Mouse (Mus musculus): ENCODE measurements around the gene Limd1. TPM values are rescaled to one million over a fixed set of nuclear protein-coding genes. Genes with fewer than 3 reads are reported as not detected.
A peak's percentile ranks its signal among the peaks of the same experiment; 100 is the strongest.
"Not testable (repeated sequence)": the region's sequence is repeated elsewhere in the genome, so short reads cannot be mapped to it uniquely, and the experiment has no call there.

Gene Limd1
- 8.0 and 9.0 TPM in 2 replicates for polyA plus RNA-seq (2012; rRNA removed)

DNA sequence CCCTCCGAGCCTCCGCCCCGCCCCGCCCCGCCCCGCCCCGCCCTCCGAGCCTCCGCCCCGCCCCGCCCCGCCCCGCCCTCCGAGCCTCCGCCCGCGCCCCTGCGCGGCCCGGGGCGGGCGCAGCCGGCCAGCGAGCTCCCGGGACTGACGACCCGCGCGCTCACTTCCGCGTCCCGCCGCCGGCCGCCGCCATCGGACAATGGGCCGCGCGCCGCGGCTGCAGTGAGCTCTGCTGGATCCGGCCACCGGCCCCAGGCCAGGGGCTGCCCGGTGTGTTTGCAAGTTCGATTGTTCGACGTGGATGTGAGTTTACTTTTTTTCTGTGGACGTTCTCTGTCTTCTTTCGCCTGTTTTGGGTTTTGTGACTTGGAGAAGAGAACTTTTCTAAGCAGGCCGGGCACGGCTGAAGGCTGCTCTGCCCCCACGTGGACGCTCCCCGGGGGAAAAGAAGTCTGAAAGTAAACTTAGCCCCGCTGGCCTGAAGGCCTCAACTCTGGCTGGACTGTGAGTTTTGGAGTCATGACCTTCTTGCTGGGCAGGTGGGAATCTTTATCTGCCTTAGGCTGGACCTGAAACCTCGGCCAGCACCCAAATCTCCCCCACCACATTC is at the start of gene Limd1:
TSS of gene Limd1 (plus strand) at position 121 of the 610 bp plus-strand sequence.
- no peak within 1 kb of the TSS for H3K27ac ChIP-seq (ENCODE audit: insufficient read depth, low read length)
- H3K4me3 ChIP-seq (ENCODE audit: insufficient read depth, low read length): peak within 1 kb of the TSS; percentile 39
- TF ChIP-seq CTCF (IDR thresholded peaks at IDR 0.05; ENCODE audit: extremely low read depth, insufficient read depth, low read length): no peak
- TF ChIP-seq POLR2A (IDR thresholded peaks at IDR 0.05; ENCODE audit: extremely low read depth, insufficient read depth, low read length): no peak
- H3K4me1 ChIP-seq (ENCODE audit: control insufficient read depth, insufficient read depth, low read length): no peaks in the 10 kb centered on the region

- Histone ChIP-seq H3K4me3 (ENCODE audit: insufficient read depth, low read length) (no peak overlapping the region), H3K4me1 (ENCODE audit: control insufficient read depth, insufficient read depth, low read length) (no peaks in the 10 kb centered on the region), H3K27ac (ENCODE audit: insufficient read depth, low read length) (no peak overlapping the region)
- no peak for TF ChIP-seq CTCF (IDR thresholded peaks at IDR 0.05; ENCODE audit: extremely low read depth, insufficient read depth, low read length)
- no peak for TF ChIP-seq POLR2A (IDR thresholded peaks at IDR 0.05; ENCODE audit: extremely low read depth, insufficient read depth, low read length)
These were observed 48.6 kb upstream of the Limd1 start for GRCm38 (mm10) chr9:123429863-123430262.

DNA sequence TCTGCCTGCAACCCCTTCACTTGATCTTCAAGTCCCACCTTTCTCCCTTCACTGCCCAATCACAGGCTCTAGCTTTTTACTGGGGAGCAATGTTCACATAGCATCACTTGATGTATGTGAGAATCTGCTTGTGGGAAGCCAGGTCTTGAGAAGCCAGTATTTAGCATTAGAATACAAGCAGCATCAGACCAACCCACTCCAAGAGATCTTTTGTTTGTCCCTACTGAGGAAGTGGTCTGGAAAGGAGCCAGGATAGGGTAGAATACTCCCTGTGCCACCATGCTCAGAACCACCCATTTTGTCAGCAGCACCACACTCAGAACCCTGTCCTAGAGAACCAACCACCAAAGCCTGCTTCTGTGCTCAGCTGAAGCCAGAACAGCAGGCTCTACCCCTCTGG is 47.5 kb upstream of the Limd1 start:
- H3K4me1 ChIP-seq (ENCODE audit: control insufficient read depth, insufficient read depth, low read length): no peaks in the 10 kb centered on the region
- H3K27ac ChIP-seq (ENCODE audit: insufficient read depth, low read length): no peak overlapping the region
- no peak overlapping the region for H3K4me3 ChIP-seq (ENCODE audit: insufficient read depth, low read length)
- TF ChIP-seq POLR2A (IDR thresholded peaks at IDR 0.05; ENCODE audit: extremely low read depth, insufficient read depth, low read length) (no peak), CTCF (IDR thresholded peaks at IDR 0.05; ENCODE audit: extremely low read depth, insufficient read depth, low read length) (no peak)

DNA sequence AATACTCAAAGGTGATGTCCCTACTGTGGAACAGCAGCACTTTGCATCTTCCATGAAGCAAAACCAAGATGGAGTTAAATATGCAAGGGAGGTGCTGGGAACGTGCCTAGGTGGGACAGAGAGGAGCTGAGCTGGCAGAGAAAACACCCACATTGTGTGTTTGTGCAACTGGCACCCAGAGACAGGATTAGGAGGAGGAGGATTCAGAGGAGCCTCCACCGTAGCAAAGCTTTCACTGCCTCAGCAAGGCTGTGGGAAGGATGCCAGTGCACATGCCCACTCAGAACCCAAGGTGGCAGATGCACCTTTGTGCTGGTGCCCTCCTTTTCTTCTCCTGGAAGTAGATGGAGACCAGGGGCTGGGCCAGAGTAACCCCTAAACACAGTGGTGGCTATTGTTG is 40.3 kb upstream of the Limd1 start:
- Histone ChIP-seq H3K4me3 (ENCODE audit: insufficient read depth, low read length) (no peak overlapping the region), H3K4me1 (ENCODE audit: control insufficient read depth, insufficient read depth, low read length) (peaks cover 4% of the 10 kb centered on the region; the same call in 1 of the 2 replicates), H3K27ac (ENCODE audit: insufficient read depth, low read length) (no peak overlapping the region)
- no peak for TF ChIP-seq CTCF (IDR thresholded peaks at IDR 0.05; ENCODE audit: extremely low read depth, insufficient read depth, low read length)
- no peak for TF ChIP-seq POLR2A (IDR thresholded peaks at IDR 0.05; ENCODE audit: extremely low read depth, insufficient read depth, low read length)

- TF ChIP-seq CTCF (IDR thresholded peaks at IDR 0.05; ENCODE audit: extremely low read depth, insufficient read depth, low read length) (no peak), POLR2A (IDR thresholded peaks at IDR 0.05; ENCODE audit: extremely low read depth, insufficient read depth, low read length) (no peak)
- no peak overlapping the region for H3K4me3 ChIP-seq (ENCODE audit: insufficient read depth, low read length)
- no peak overlapping the region for H3K27ac ChIP-seq (ENCODE audit: insufficient read depth, low read length)
- peaks cover 4% of the 10 kb centered on the region; the same call in 1 of the 2 replicates for H3K4me1 ChIP-seq (ENCODE audit: control insufficient read depth, insufficient read depth, low read length)
These were observed 38.1 kb upstream of the Limd1 start for GRCm38 (mm10) chr9:123440230-123441058.

- not testable (repeated sequence) for H3K4me3 ChIP-seq (ENCODE audit: insufficient read depth, low read length); H3K4me1 ChIP-seq (ENCODE audit: control insufficient read depth, insufficient read depth, low read length); H3K27ac ChIP-seq (ENCODE audit: insufficient read depth, low read length)
These were observed 31.4 kb upstream of the Limd1 start for GRCm38 (mm10) chr9:123447101-123447500.

- no peak for TF ChIP-seq CTCF (IDR thresholded peaks at IDR 0.05; ENCODE audit: extremely low read depth, insufficient read depth, low read length)
- no peak for TF ChIP-seq POLR2A (IDR thresholded peaks at IDR 0.05; ENCODE audit: extremely low read depth, insufficient read depth, low read length)
- Histone ChIP-seq H3K27ac (ENCODE audit: insufficient read depth, low read length) (no peak overlapping the region), H3K4me1 (ENCODE audit: control insufficient read depth, insufficient read depth, low read length) (no peaks in the 10 kb centered on the region; the same call in 1 of the 2 replicates), H3K4me3 (ENCODE audit: insufficient read depth, low read length) (no peak overlapping the region)
These were observed 29.9 kb upstream of the Limd1 start for GRCm38 (mm10) chr9:123448594-123448993.

DNA sequence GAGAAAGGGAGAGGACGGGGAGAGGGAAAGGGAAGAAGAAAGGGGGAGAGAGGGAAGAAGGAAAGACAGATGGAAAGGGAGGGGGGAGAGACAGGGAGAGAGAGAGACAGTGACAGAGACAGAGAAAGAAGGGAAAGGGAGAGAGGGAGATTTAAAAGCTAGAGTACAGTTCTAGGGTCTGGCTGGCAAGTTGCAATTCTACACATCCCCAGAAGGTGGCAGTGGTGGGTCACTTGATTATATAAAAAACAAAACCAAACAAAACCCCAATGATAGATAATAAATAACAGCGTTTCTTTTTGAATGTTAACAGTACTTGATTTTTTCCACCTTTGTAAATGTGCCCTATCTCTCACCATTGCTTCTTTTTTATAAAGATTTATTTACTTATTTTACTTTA is 28.3 kb upstream of the Limd1 start:
- Histone ChIP-seq H3K27ac (ENCODE audit: insufficient read depth, low read length) (no peak overlapping the region), H3K4me1 (ENCODE audit: control insufficient read depth, insufficient read depth, low read length) (no peaks in the 10 kb centered on the region; the same call in 1 of the 2 replicates), H3K4me3 (ENCODE audit: insufficient read depth, low read length) (no peak overlapping the region)
- TF ChIP-seq POLR2A (IDR thresholded peaks at IDR 0.05; ENCODE audit: extremely low read depth, insufficient read depth, low read length) (no peak), CTCF (IDR thresholded peaks at IDR 0.05; ENCODE audit: extremely low read depth, insufficient read depth, low read length) (peak; percentile 80)

DNA sequence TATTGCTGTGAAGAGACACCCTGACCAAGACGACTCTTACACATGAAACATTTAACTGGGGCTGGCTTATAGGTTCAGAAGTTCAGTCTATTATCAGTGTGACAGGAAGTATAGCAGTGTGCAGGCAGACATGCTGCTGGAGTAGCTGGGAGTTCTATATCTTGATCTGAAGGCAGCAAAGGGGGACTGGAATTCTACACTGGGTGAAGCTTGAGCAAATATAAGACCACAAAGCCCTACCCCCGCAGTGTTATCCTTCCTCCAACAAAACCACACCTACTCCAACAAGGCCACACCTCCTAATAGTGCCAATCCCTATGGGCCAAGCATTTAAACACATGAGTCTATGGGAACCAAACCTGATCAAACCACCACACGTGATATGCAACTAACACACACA is 26.7 kb upstream of the Limd1 start:
- Histone ChIP-seq H3K4me1 (ENCODE audit: control insufficient read depth, insufficient read depth, low read length) (no peaks in the 10 kb centered on the region; the same call in 1 of the 2 replicates), H3K27ac (ENCODE audit: insufficient read depth, low read length) (no peak overlapping the region), H3K4me3 (ENCODE audit: insufficient read depth, low read length) (no peak overlapping the region)
- no peak for TF ChIP-seq CTCF (IDR thresholded peaks at IDR 0.05; ENCODE audit: extremely low read depth, insufficient read depth, low read length)
- TF ChIP-seq POLR2A (IDR thresholded peaks at IDR 0.05; ENCODE audit: extremely low read depth, insufficient read depth, low read length): no peak

Data from cortical plate, adult 2 months (tissue).